Mouse (Mus musculus) midbrain, embryonic 11.5 days (tissue): ENCODE results near the gene Dnm3. TPM values are rescaled to one million over a fixed set of nuclear protein-coding genes. Genes with fewer than 3 reads are reported as not detected.

Experiments
- ATAC-seq: fragments of 200-750 bp; cut with Nextera tagmentation; 2 replicates; pipeline ENCODE4 v1.8.0; 2017; ENCODE audit warnings: moderate TSS enrichment, moderate library complexity; ENCODE audit not compliant: low FRiP score
- DNase-seq: peaks from one replicate; pipeline ENCODE4 v3.0.0; 2015; ENCODE audit warnings: low spot score; ENCODE audit errors: missing footprints
- H3K27ac ChIP-seq: fragments of 300-500 bp; sonication (generic); 2 replicates; pipeline ENCODE4 v1.5.1; 2014; ENCODE audit warnings: low read depth, low read length
- H3K27me3 ChIP-seq: fragments of 300-500 bp; sonication (generic); 2 replicates; pipeline ENCODE4 v1.6.1; 2014; ENCODE audit warnings: mild to moderate bottlenecking, low read length, moderate library complexity, mixed read lengths; ENCODE audit not compliant: control insufficient read depth, insufficient read depth
- H3K36me3 ChIP-seq: fragments of 300-500 bp; sonication (generic); 2 replicates; pipeline ENCODE4 v1.6.1; 2014; ENCODE audit warnings: mild to moderate bottlenecking, low read length, moderate library complexity, mixed read lengths; ENCODE audit not compliant: control insufficient read depth, insufficient read depth
- H3K4me1 ChIP-seq: fragments of 300-500 bp; sonication (generic); 2 replicates; pipeline ENCODE4 v1.6.1; 2014; ENCODE audit warnings: low read length; ENCODE audit not compliant: control insufficient read depth, insufficient read depth
- H3K4me2 ChIP-seq: fragments of 300-500 bp; sonication (generic); 2 replicates; pipeline ENCODE4 v1.6.1; 2014; ENCODE audit warnings: mild to moderate bottlenecking, moderate library complexity
- H3K4me3 ChIP-seq: fragments of 300-500 bp; sonication (generic); 2 replicates; pipeline ENCODE4 v1.5.1; 2014; ENCODE audit warnings: low read depth, low read length
- H3K9ac ChIP-seq: fragments of 300-500 bp; sonication (generic); 2 replicates; pipeline ENCODE4 v1.6.1; 2014; ENCODE audit warnings: low read length
- H3K9me3 ChIP-seq: fragments of 300-500 bp; sonication (generic); 2 replicates; pipeline ENCODE4 v1.6.1; 2016; ENCODE audit warnings: low read length; ENCODE audit not compliant: control insufficient read depth
- WGBS: fragments of 180-500 bp; shearing (Covaris S2); extraction: QIAGEN DNeasy Blood & Tissue Kit; methylation state at CpG from one replicate; pipeline ENCODE4 v1.1.7; 2014; 5-methylcytosine and 5-hydroxymethylcytosine counted together
- polyA plus RNA-seq: library from polyadenylated mRNA; unstranded; fragments of >200 nt; fragmentation: Nextera tagmentation; extraction: Ambion mirVana; gene quantifications from 2 replicates; pipeline ENCODE4 v1.2.1, GENCODE M21; 2014

The Dnm3 gene
- polyA plus RNA-seq, 1 experiment from 2014 or later, result 5.6 TPM

- no peak overlapping the region for H3K9ac ChIP-seq
- H3K36me3 ChIP-seq, result no peaks in the 10 kb centered on the region
- ATAC-seq, result no peak
Measured at GRCm38 (mm10) chr1:162472949-162473348, 4.9 kb downstream of the Dnm3 start.

GRCm38 (mm10) chr1:162471089-162471488 lies 6.7 kb downstream of the Dnm3 start:
- H3K4me2 ChIP-seq, result no peak overlapping the region
- no peak overlapping the region for H3K9ac ChIP-seq
- no peaks in the 10 kb centered on the region for H3K9me3 ChIP-seq
- no peaks in the 10 kb centered on the region for H3K4me1 ChIP-seq
- peaks cover 5% of the 10 kb centered on the region for H3K27me3 ChIP-seq
- no peak overlapping the region for H3K4me3 ChIP-seq
- ATAC-seq (0 out of 2 replicates have a peak, but pooled peaks have one; percentile 24), DNase-seq (no peak)
- H3K36me3 ChIP-seq, result no peaks in the 10 kb centered on the region
- no peak overlapping the region for H3K27ac ChIP-seq

More at GRCm38 (mm10) chr1:162472949-162473348, 4.9 kb downstream of the Dnm3 start:
- H3K4me1 ChIP-seq, result peaks cover 2% of the 10 kb centered on the region; the same call in 1 of the 2 replicates
- H3K27me3 ChIP-seq, result peaks cover 12% of the 10 kb centered on the region
- H3K9me3 ChIP-seq, result no peaks in the 10 kb centered on the region
- WGBS, result 85% methylated on average over 1 of the region's 1 CpGs
- no peak for DNase-seq
- H3K4me2 ChIP-seq, result no peak overlapping the region
- H3K4me3 ChIP-seq, result no peak overlapping the region
- H3K27ac ChIP-seq, result no peak overlapping the region

- WGBS, result 75% methylated on average over 2 of the region's 2 CpGs
- Histone ChIP-seq H3K36me3 (no peaks in the 10 kb centered on the region), H3K9ac (no peak overlapping the region), H3K27me3 (no peaks in the 10 kb centered on the region), H3K4me1 (no peaks in the 10 kb centered on the region), H3K4me2 (no peak overlapping the region), H3K4me3 (no peak overlapping the region), H3K9me3 (no peaks in the 10 kb centered on the region), H3K27ac (no peak overlapping the region)
- DNase-seq (no peak), ATAC-seq (no peak)
Measured at GRCm38 (mm10) chr1:162469752-162470280, 8.0 kb downstream of the Dnm3 start.

GRCm38 (mm10) chr1:162463676-162464075 lies 14.2 kb downstream of the Dnm3 start:
- H3K9me3 ChIP-seq, result no peaks in the 10 kb centered on the region
- DNase-seq (no peak), ATAC-seq (no peak)
- no peak overlapping the region for H3K4me2 ChIP-seq
- no peaks in the 10 kb centered on the region for H3K4me1 ChIP-seq
- H3K27me3 ChIP-seq, result no peaks in the 10 kb centered on the region
- H3K27ac ChIP-seq, result no peak overlapping the region
- no peaks in the 10 kb centered on the region for H3K36me3 ChIP-seq
- 92% methylated on average over 8 of the region's 8 CpGs for WGBS
- H3K4me3 ChIP-seq, result no peak overlapping the region
- H3K9ac ChIP-seq, result no peak overlapping the region

GRCm38 (mm10) chr1:162458711-162459110 lies 19.1 kb downstream of the Dnm3 start:
- Histone ChIP-seq H3K9me3 (no peaks in the 10 kb centered on the region), H3K4me2 (no peak overlapping the region), H3K9ac (no peak overlapping the region), H3K4me3 (no peak overlapping the region), H3K4me1 (no peaks in the 10 kb centered on the region), H3K36me3 (no peaks in the 10 kb centered on the region), H3K27ac (no peak overlapping the region), H3K27me3 (no peaks in the 10 kb centered on the region)
- no peak for DNase-seq
- ATAC-seq, result no peak
- WGBS, result 82% methylated on average over 2 of the region's 2 CpGs

GRCm38 (mm10) chr1:162456861-162457260 lies 21.0 kb downstream of the Dnm3 start:
- no peaks in the 10 kb centered on the region for H3K9me3 ChIP-seq
- H3K36me3 ChIP-seq, result no peaks in the 10 kb centered on the region
- DNase-seq (no peak), ATAC-seq (no peak)
- no peak overlapping the region for H3K4me2 ChIP-seq
- H3K4me1 ChIP-seq, result no peaks in the 10 kb centered on the region
- H3K27ac ChIP-seq, result no peak overlapping the region
- WGBS, result 94% methylated on average over 6 of the region's 6 CpGs
- H3K4me3 ChIP-seq, result no peak overlapping the region
- no peak overlapping the region for H3K9ac ChIP-seq
- H3K27me3 ChIP-seq, result no peaks in the 10 kb centered on the region

GRCm38 (mm10) chr1:162456406-162456805 lies 21.4 kb downstream of the Dnm3 start:
- H3K4me2 ChIP-seq, result no peak overlapping the region
- no peaks in the 10 kb centered on the region for H3K4me1 ChIP-seq
- H3K27ac ChIP-seq, result no peak overlapping the region
- H3K4me3 ChIP-seq, result no peak overlapping the region
- H3K36me3 ChIP-seq, result no peaks in the 10 kb centered on the region
- no peaks in the 10 kb centered on the region for H3K27me3 ChIP-seq
- WGBS, result 81% methylated on average over 4 of the region's 4 CpGs
- ATAC-seq (no peak), DNase-seq (no peak)
- H3K9me3 ChIP-seq, result no peaks in the 10 kb centered on the region
- H3K9ac ChIP-seq, result no peak overlapping the region

GRCm38 (mm10) chr1:162453578-162453977 lies 24.3 kb downstream of the Dnm3 start:
- Histone ChIP-seq H3K27me3 (no peaks in the 10 kb centered on the region), H3K27ac (no peak overlapping the region), H3K4me2 (no peak overlapping the region), H3K4me3 (no peak overlapping the region), H3K9ac (no peak overlapping the region), H3K4me1 (no peaks in the 10 kb centered on the region), H3K9me3 (no peaks in the 10 kb centered on the region), H3K36me3 (no peaks in the 10 kb centered on the region)
- ATAC-seq (no peak), DNase-seq (no peak)
- 86% methylated on average over 8 of the region's 8 CpGs for WGBS

GRCm38 (mm10) chr1:162453030-162453429 lies 24.8 kb downstream of the Dnm3 start:
- no peaks in the 10 kb centered on the region for H3K4me1 ChIP-seq
- no peak overlapping the region for H3K4me3 ChIP-seq
- DNase-seq, result no peak
- no peaks in the 10 kb centered on the region for H3K36me3 ChIP-seq
- H3K27ac ChIP-seq, result no peak overlapping the region
- WGBS, result 83% methylated on average over 6 of the region's 6 CpGs
- ATAC-seq, result no peak
- H3K9ac ChIP-seq, result no peak overlapping the region
- H3K9me3 ChIP-seq, result no peaks in the 10 kb centered on the region
- H3K4me2 ChIP-seq, result no peak overlapping the region
- H3K27me3 ChIP-seq, result no peaks in the 10 kb centered on the region
